Mouse (Mus musculus): ENCODE data around the gene Snx21.
A peak's percentile ranks its signal among the peaks of the same experiment; 100 is the strongest.

Snx21 gene

GRCm38 (mm10) chr2:164832032-164832747, 46.6 kb downstream of the Snx21 start:
- no peak for DNase-seq

- DNase-seq: peak; percentile 87
Observed at GRCm38 (mm10) chr2:164832748-164833301, 47.2 kb downstream of the Snx21 start, which contains the start of gene Ctsa. TSS of gene Ctsa (plus strand) at chr2:164832873.

- DNase-seq: peak; percentile 97
Observed at GRCm38 (mm10) chr2:164833314-164833959, 47.8 kb downstream of the Snx21 start, which contains the start of gene Neurl2. TSS of gene Neurl2 (minus strand) at chr2:164833456.

GRCm38 (mm10) chr2:164834531-164834930, 48.9 kb downstream of the Snx21 start:
- peak; percentile 47 for DNase-seq

GRCm38 (mm10) chr2:164835164-164835563, 49.5 kb downstream of the Snx21 start:
- no peak for DNase-seq
